Mouse (Mus musculus): ENCODE measurements around the gene Rhobtb3. TPM values are rescaled to one million over a fixed set of nuclear protein-coding genes. Genes with fewer than 3 reads are reported as not detected.
"Not testable (repeated sequence)": the region's sequence is repeated elsewhere in the genome, so short reads cannot be mapped to it uniquely, and the experiment has no call there.

Rhobtb3 gene
- total and polyA plus RNA-seq, 2 experiments = 1.7 to 8.5 TPM

GRCm38 (mm10) chr13:75830708-75831107, 113.0 kb downstream of the Rhobtb3 start:
- Histone ChIP-seq H3K9ac (ENCODE audit: low read depth, low read length) (no peak overlapping the region), H3K27me3 (ENCODE audit: control insufficient read depth, insufficient read depth, low read length) (no peaks in the 10 kb centered on the region), H3K4me3 (ENCODE audit: insufficient read depth, low read depth, low read length) (no peak overlapping the region), H3K79me2 (ENCODE audit: control insufficient read depth, insufficient read depth, low read length) (no peaks in the 10 kb centered on the region), H3K4me1 (ENCODE audit: control insufficient read depth, insufficient read depth, low read length) (0 out of 2 replicates have a peak, but pooled peaks cover 3% of the 10 kb centered on the region), H3K36me3 (ENCODE audit: control insufficient read depth, insufficient read depth, low read length) (no peaks in the 10 kb centered on the region), H3K27ac (replicated peaks; ENCODE audit: insufficient read depth, low read depth, low read length) (no peak overlapping the region)
- DNase-seq (ENCODE audit: extremely low read depth, low read depth, low spot score) = peak; percentile 26
- TF ChIP-seq CTCF (IDR thresholded peaks at IDR 0.05; ENCODE audit: low read depth, low read length) (no peak), POLR2A (IDR thresholded peaks at IDR 0.05; ENCODE audit: extremely low read depth, insufficient read depth, low read length) (no peak)
- WGBS = 72% methylated on average over 1 of the region's 1 CpGs

- Histone ChIP-seq H3K27me3 (ENCODE audit: control insufficient read depth, insufficient read depth, low read length) (no peaks in the 10 kb centered on the region), H3K9ac (ENCODE audit: low read depth, low read length) (no peak overlapping the region), H3K4me3 (ENCODE audit: insufficient read depth, low read depth, low read length) (no peak overlapping the region), H3K4me1 (ENCODE audit: control insufficient read depth, insufficient read depth, low read length) (no peaks in the 10 kb centered on the region), H3K36me3 (ENCODE audit: control insufficient read depth, insufficient read depth, low read length) (no peaks in the 10 kb centered on the region), H3K27ac (replicated peaks; ENCODE audit: insufficient read depth, low read depth, low read length) (no peak overlapping the region), H3K79me2 (ENCODE audit: control insufficient read depth, insufficient read depth, low read length) (no peaks in the 10 kb centered on the region)
- no peak for DNase-seq (ENCODE audit: extremely low read depth, low read depth, low spot score)
- TF ChIP-seq POLR2A (IDR thresholded peaks at IDR 0.05; ENCODE audit: extremely low read depth, insufficient read depth, low read length) (no peak), CTCF (IDR thresholded peaks at IDR 0.05; ENCODE audit: low read depth, low read length) (no peak)
- 97% methylated on average over 1 of the region's 1 CpGs for WGBS
Observed at GRCm38 (mm10) chr13:75825388-75825787, 118.3 kb downstream of the Rhobtb3 start.

GRCm38 (mm10) chr13:75824611-75825319, 119.0 kb downstream of the Rhobtb3 start:
- Histone ChIP-seq H3K4me1 (ENCODE audit: control insufficient read depth, insufficient read depth, low read length) (no peaks in the 10 kb centered on the region), H3K4me3 (ENCODE audit: insufficient read depth, low read depth, low read length) (no peak overlapping the region), H3K36me3 (ENCODE audit: control insufficient read depth, insufficient read depth, low read length) (no peaks in the 10 kb centered on the region), H3K27me3 (ENCODE audit: control insufficient read depth, insufficient read depth, low read length) (no peaks in the 10 kb centered on the region), H3K79me2 (ENCODE audit: control insufficient read depth, insufficient read depth, low read length) (no peaks in the 10 kb centered on the region), H3K27ac (replicated peaks; ENCODE audit: insufficient read depth, low read depth, low read length) (no peak overlapping the region), H3K9ac (ENCODE audit: low read depth, low read length) (no peak overlapping the region)
- TF ChIP-seq CTCF (IDR thresholded peaks at IDR 0.05; ENCODE audit: low read depth, low read length) (no peak), POLR2A (IDR thresholded peaks at IDR 0.05; ENCODE audit: extremely low read depth, insufficient read depth, low read length) (no peak)
- WGBS = 83% methylated on average over 5 of the region's 5 CpGs
- DNase-seq (ENCODE audit: extremely low read depth, low read depth, low spot score) = no peak

- Histone ChIP-seq H3K36me3 (ENCODE audit: control insufficient read depth, insufficient read depth, low read length) (no peaks in the 10 kb centered on the region), H3K27ac (replicated peaks; ENCODE audit: insufficient read depth, low read depth, low read length) (no peak overlapping the region), H3K79me2 (ENCODE audit: control insufficient read depth, insufficient read depth, low read length) (no peaks in the 10 kb centered on the region), H3K4me3 (ENCODE audit: insufficient read depth, low read depth, low read length) (no peak overlapping the region), H3K27me3 (ENCODE audit: control insufficient read depth, insufficient read depth, low read length) (no peaks in the 10 kb centered on the region), H3K9ac (ENCODE audit: low read depth, low read length) (no peak overlapping the region), H3K4me1 (ENCODE audit: control insufficient read depth, insufficient read depth, low read length) (no peaks in the 10 kb centered on the region)
- 91% methylated on average over 9 of the region's 9 CpGs for WGBS
- no peak for TF ChIP-seq CTCF (IDR thresholded peaks at IDR 0.05; ENCODE audit: low read depth, low read length)
- no peak for DNase-seq (ENCODE audit: extremely low read depth, low read depth, low spot score)
Observed at GRCm38 (mm10) chr13:75823201-75823600, 120.5 kb downstream of the Rhobtb3 start.

GRCm38 (mm10) chr13:75822366-75822765, 121.4 kb downstream of the Rhobtb3 start:
- not testable (repeated sequence) for H3K9ac ChIP-seq (ENCODE audit: low read depth, low read length); H3K4me1 ChIP-seq (ENCODE audit: control insufficient read depth, insufficient read depth, low read length); H3K27me3 ChIP-seq (ENCODE audit: control insufficient read depth, insufficient read depth, low read length); H3K36me3 ChIP-seq (ENCODE audit: control insufficient read depth, insufficient read depth, low read length); H3K4me3 ChIP-seq (ENCODE audit: insufficient read depth, low read depth, low read length); H3K79me2 ChIP-seq (ENCODE audit: control insufficient read depth, insufficient read depth, low read length); DNase-seq (ENCODE audit: extremely low read depth, low read depth, low spot score); H3K27ac ChIP-seq (replicated peaks; ENCODE audit: insufficient read depth, low read depth, low read length)
- WGBS = 90% methylated on average over 4 of the region's 4 CpGs

- no peak for DNase-seq (ENCODE audit: extremely low read depth, low read depth, low spot score)
- Histone ChIP-seq H3K9ac (ENCODE audit: low read depth, low read length) (no peak overlapping the region), H3K36me3 (ENCODE audit: control insufficient read depth, insufficient read depth, low read length) (no peaks in the 10 kb centered on the region), H3K4me1 (ENCODE audit: control insufficient read depth, insufficient read depth, low read length) (no peaks in the 10 kb centered on the region), H3K27ac (replicated peaks; ENCODE audit: insufficient read depth, low read depth, low read length) (no peak overlapping the region), H3K4me3 (ENCODE audit: insufficient read depth, low read depth, low read length) (no peak overlapping the region), H3K27me3 (ENCODE audit: control insufficient read depth, insufficient read depth, low read length) (no peaks in the 10 kb centered on the region), H3K79me2 (ENCODE audit: control insufficient read depth, insufficient read depth, low read length) (no peaks in the 10 kb centered on the region)
- TF ChIP-seq POLR2A (IDR thresholded peaks at IDR 0.05; ENCODE audit: extremely low read depth, insufficient read depth, low read length) = no peak
- no peak for TF ChIP-seq CTCF (IDR thresholded peaks at IDR 0.05; ENCODE audit: low read depth, low read length)
Observed at GRCm38 (mm10) chr13:75819898-75820297, 123.8 kb downstream of the Rhobtb3 start.

Other genes with a start within 250 kb of the Rhobtb3 start
- gene Ell2, start 237.2 kb downstream of the Rhobtb3 start, total RNA-seq (2014; rRNA removed) = 35.8 and 48.2 TPM in 2 replicates
- 8.5 and 8.6 TPM in 2 replicates for gene Ell2, start 237.2 kb downstream of the Rhobtb3 start, polyA plus RNA-seq (2012; rRNA removed)
- gene Glrx, start 104.1 kb downstream of the Rhobtb3 start, total RNA-seq (2014; rRNA removed) = 63.6 and 86.8 TPM in 2 replicates
- gene Glrx, start 104.1 kb downstream of the Rhobtb3 start, polyA plus RNA-seq (2012; rRNA removed) = 41.4 and 59.6 TPM in 2 replicates
- not detected in 2 replicates for gene Spata9, start 23.2 kb upstream of the Rhobtb3 start, total RNA-seq (2014; rRNA removed)
- gene Spata9, start 23.2 kb upstream of the Rhobtb3 start, polyA plus RNA-seq (2012; rRNA removed) = not detected in 2 replicates
- gene Rfesd, start 74.8 kb upstream of the Rhobtb3 start, total RNA-seq (2014; rRNA removed) = 10.7 and 15.1 TPM in 2 replicates
- gene Rfesd, start 74.8 kb upstream of the Rhobtb3 start, polyA plus RNA-seq (2012; rRNA removed) = 4.1 and 6.2 TPM in 2 replicates
- gene Gpr150, start 113.1 kb upstream of the Rhobtb3 start, total RNA-seq (2014; rRNA removed) = not detected in 2 replicates
- gene Gpr150, start 113.1 kb upstream of the Rhobtb3 start, polyA plus RNA-seq (2012; rRNA removed) = not detected in 2 replicates
- 6.4 and 7.7 TPM in 2 replicates for gene Arsk, start 154.7 kb upstream of the Rhobtb3 start, total RNA-seq (2014; rRNA removed)
- 2.7 TPM in 2 replicates for gene Arsk, start 154.7 kb upstream of the Rhobtb3 start, polyA plus RNA-seq (2012; rRNA removed)
- gene Ttc37, start 154.8 kb upstream of the Rhobtb3 start, total RNA-seq (2014; rRNA removed) = 13.3 and 14.5 TPM in 2 replicates
- gene Ttc37, start 154.8 kb upstream of the Rhobtb3 start, polyA plus RNA-seq (2012; rRNA removed) = 4.0 and 4.8 TPM in 2 replicates